8 mouse cellular contexts compared by ENCODE assay signal in the genomic region with DNA sequence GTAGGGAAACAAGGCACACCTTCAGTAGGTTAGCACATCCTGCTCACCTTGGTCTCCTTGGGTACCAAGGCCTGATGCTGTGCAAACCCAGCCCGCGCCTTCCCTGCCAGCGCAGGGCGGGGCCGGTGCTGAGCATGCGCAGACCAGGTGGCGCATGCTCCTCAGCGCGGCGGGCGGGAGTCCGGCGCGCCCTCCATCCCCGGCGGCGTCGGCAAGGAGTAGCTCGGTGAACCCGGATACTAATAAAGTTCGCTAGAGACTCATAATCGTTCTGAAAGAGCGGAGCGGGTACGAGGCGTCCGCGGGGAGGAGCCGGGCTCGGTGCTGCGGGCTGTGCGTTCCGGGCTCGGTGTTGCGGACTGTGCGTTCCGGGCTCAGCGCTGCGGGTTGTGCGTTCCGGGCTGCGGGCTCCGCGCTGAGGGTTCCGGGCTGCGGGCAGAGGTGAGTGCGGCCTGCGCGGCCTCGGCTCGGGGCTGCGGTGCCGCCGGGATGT. TPM values are rescaled to one million over a fixed set of nuclear protein-coding genes. Genes with fewer than 3 reads are reported as not detected.
A peak's percentile ranks its signal among the peaks of the same experiment; 100 is the strongest.
DNase-seq lines count a peak whose midpoint lies in the region; ATAC-seq and TF ChIP-seq lines count a peak whose summit lies in the region.

A gene (plus strand): TSS at position 155 of the 493 bp plus-strand sequence.

- no peak for TF ChIP-seq CTCF in thymus, adult 2 months (IDR thresholded peaks at IDR 0.05; ENCODE audit: borderline replicate concordance, control insufficient read depth, extremely low read depth, insufficient read depth, low read length, poor library complexity)

- H3K9ac ChIP-seq in lung, embryonic 15.5 days = peak within 1 kb of the TSS; percentile 70

- peak within 1 kb of the TSS; percentile 60 for H3K4me2 ChIP-seq in lung, embryonic 15.5 days

- peak within 1 kb of the TSS; percentile 96 for H3K27ac ChIP-seq in hindbrain, embryonic 10.5 days
- peak within 1 kb of the TSS; percentile 89 for H3K27ac ChIP-seq in lung, embryonic 15.5 days
- no peak within 1 kb of the TSS for H3K27ac ChIP-seq in thymus, adult 2 months (ENCODE audit: control insufficient read depth, insufficient read depth, low read length)

- no peaks in the 10 kb centered on the region for H3K9me3 ChIP-seq in hindbrain, embryonic 10.5 days
- H3K9me3 ChIP-seq in lung, embryonic 15.5 days = no peaks in the 10 kb centered on the region

- no peaks in the 10 kb centered on the region for H3K27me3 ChIP-seq in hindbrain, embryonic 10.5 days (ENCODE audit: insufficient read depth, poor library complexity, severe bottlenecking)
- no peaks in the 10 kb centered on the region for H3K27me3 ChIP-seq in lung, embryonic 15.5 days
- H3K27me3 ChIP-seq in thymus, adult 2 months (ENCODE audit: control insufficient read depth, insufficient read depth, low read length) = no peaks in the 10 kb centered on the region

- DNase-seq in Muller cell, postnatal 12 days (ENCODE audit: inconsistent ontology term) = peak; percentile 89
- DNase-seq in cerebellum, adult 9-10 months = peak; percentile 89
- peak; percentile 84 for DNase-seq in hindbrain, embryonic 10.5 days (ENCODE audit: low spot score)
- peak; percentile 65 for DNase-seq in layer of hippocampus, adult 9-10 months (ENCODE audit: low spot score)
- DNase-seq in ovary, adult 18-20 months (ENCODE audit: low spot score) = peak; percentile 63
- peak; percentile 76 for DNase-seq in thymus, adult 2 months

- H3K4me3 ChIP-seq in hindbrain, embryonic 10.5 days = peak within 1 kb of the TSS; percentile 81
- H3K4me3 ChIP-seq in lung, embryonic 15.5 days = peak within 1 kb of the TSS; percentile 64
- peak within 1 kb of the TSS; percentile 79 for H3K4me3 ChIP-seq in thymus, adult 2 months (ENCODE audit: control insufficient read depth, insufficient read depth, low read length)

- under 1% methylated on average over 54 of the region's 54 CpGs for WGBS in hindbrain, embryonic 10.5 days
- under 1% methylated on average over 54 of the region's 54 CpGs for WGBS in lung, embryonic 15.5 days
- under 1% methylated on average over 54 of the region's 54 CpGs for WGBS in thymus, adult 2 months

- peak; percentile 94 for ATAC-seq in frontal cortex, adult (ENCODE audit: low TSS enrichment)
- peak; percentile 95 for ATAC-seq in lung, embryonic 15.5 days (ENCODE audit: borderline replicate concordance, extremely low read depth, low FRiP score, low TSS enrichment)

- peaks cover 31% of the 10 kb centered on the region for H3K36me3 ChIP-seq in hindbrain, embryonic 10.5 days
- H3K36me3 ChIP-seq in lung, embryonic 15.5 days = peaks cover 22% of the 10 kb centered on the region
- H3K36me3 ChIP-seq in thymus, adult 2 months (ENCODE audit: control insufficient read depth, insufficient read depth, low read length) = no peaks in the 10 kb centered on the region

- peaks cover 16% of the 10 kb centered on the region for H3K4me1 ChIP-seq in hindbrain, embryonic 10.5 days (replicated peaks)
- peaks cover 6% of the 10 kb centered on the region for H3K4me1 ChIP-seq in lung, embryonic 15.5 days
- H3K4me1 ChIP-seq in thymus, adult 2 months (replicated peaks; ENCODE audit: control insufficient read depth, insufficient read depth, low read length) = peaks cover 2% of the 10 kb centered on the region; the same call in 1 of the 2 replicates

- peak; percentile 55; the same call in 1 of the 2 replicates for TF ChIP-seq POLR2A in thymus, adult 2 months (IDR thresholded peaks at IDR 0.05; ENCODE audit: control insufficient read depth, extremely low read depth, insufficient read depth, low read length, poor library complexity)

RNA-seq across cellular contexts. Expression of the gene that starts here (rescaled TPM):
- 23.6 and 33.3 TPM in 2 replicates for polyA plus RNA-seq in hindbrain, embryonic 10.5 days (2016; fragmentation: Nextera tagmentation; extraction: Ambion mirVana)
- 23.5 and 23.8 TPM in 2 replicates for polyA plus RNA-seq in lung, embryonic 15.5 days (2015; fragmentation: Nextera tagmentation; extraction: Ambion mirVana)
- polyA plus RNA-seq in thymus, adult 2 months (2012; rRNA removed) = 3.4 and 4.9 TPM in 2 replicates
